Comparison of ENCODE assay signal across 7 mouse cellular contexts in genomic region chr13:14618724-14619123, GRCm38 (mm10). TPM values are rescaled to one million over a fixed set of nuclear protein-coding genes. Genes with fewer than 3 reads are reported as not detected.
A peak's percentile ranks its signal among the peaks of the same experiment; 100 is the strongest.
DNase-seq lines count a peak whose midpoint lies in the region; ATAC-seq and TF ChIP-seq lines count a peak whose summit lies in the region.

No protein-coding gene starts in this region.

- no peak overlapping the region for H3K9ac ChIP-seq in hindbrain, embryonic 13.5 days

- H3K36me3 ChIP-seq in hindbrain, embryonic 13.5 days, result peaks cover 48% of the 10 kb centered on the region

- H3K27me3 ChIP-seq in hindbrain, embryonic 13.5 days, result no peaks in the 10 kb centered on the region

- 52% methylated on average over 2 of the region's 2 CpGs for WGBS in hindbrain, embryonic 13.5 days

- no peak overlapping the region for H3K4me3 ChIP-seq in hindbrain, embryonic 13.5 days

- no peak for TF ChIP-seq POLR2A in brain, embryonic 14.5 days (IDR thresholded peaks at IDR 0.05; ENCODE audit: borderline replicate concordance, extremely low read depth, insufficient read depth, insufficient read length, poor library complexity, severe bottlenecking)

- ATAC-seq in erythroid progenitor cell, adult 5-6 weeks (replicated peaks; ENCODE audit: low FRiP score, poor library complexity, severe bottlenecking), result peak; percentile 86
- ATAC-seq in hindbrain, embryonic 13.5 days (ENCODE audit: low FRiP score), result peak; percentile 49; the same call in 1 of the 2 replicates
- peak; percentile 99 for ATAC-seq in megakaryocyte, adult 5-6 weeks (ENCODE audit: poor library complexity, severe bottlenecking)

- peaks cover 10% of the 10 kb centered on the region for H3K4me1 ChIP-seq in hindbrain, embryonic 13.5 days (replicated peaks)

- peak; percentile 85; the same call in 1 of the 2 replicates for TF ChIP-seq CTCF in brain, embryonic 14.5 days (IDR thresholded peaks at IDR 0.05; ENCODE audit: borderline replicate concordance, extremely low read depth, insufficient read depth, insufficient read length)

- H3K9me3 ChIP-seq in hindbrain, embryonic 13.5 days, result no peaks in the 10 kb centered on the region

- no peak overlapping the region for H3K4me2 ChIP-seq in hindbrain, embryonic 13.5 days

- no peak overlapping the region for H3K27ac ChIP-seq in hindbrain, embryonic 13.5 days

- peak; percentile 66 for DNase-seq in MN1 (ENCODE audit: low spot score)
- DNase-seq in brain, embryonic 14.5 days (ENCODE audit: low read depth), result peak; percentile 64
- DNase-seq in layer of hippocampus, postnatal 14 days (ENCODE audit: low spot score in 2 of 2), result peak; percentile 64 to 68
- DNase-seq in right cerebral cortex, adult 2 months (ENCODE audit: low spot score in 2 of 2), result peak; percentile 81 to 82

RNA-seq across cellular contexts. Expression of gene Psma2, which starts 5.7 kb away (rescaled TPM):
- 81.8 and 102 TPM in 2 replicates for polyA plus RNA-seq in brain, embryonic 14.5 days (2012; rRNA removed)
- 62.0 and 77.1 TPM in 2 replicates for total RNA-seq in erythroid progenitor cell, adult 5-6 weeks (2015; ENCODE audit: low replicate concordance)
- total RNA-seq in erythroid progenitor cell, adult 5-6 weeks (2017; ENCODE audit: low replicate concordance), result 24.4 and 53.7 TPM in 2 replicates
- 184 and 188 TPM in 2 replicates for polyA plus RNA-seq in hindbrain, embryonic 13.5 days (2015; fragmentation: Nextera tagmentation; extraction: Ambion mirVana)
- 10 to 100 TPM; 61.1 to 67.7 TPM for total RNA-seq in layer of hippocampus, postnatal 14 days (2021)
- total RNA-seq in megakaryocyte, adult 5-6 weeks (2015), result 121 and 143 TPM in 2 replicates
- total RNA-seq in megakaryocyte, adult 5-6 weeks (2017), result 92.6 and 98.2 TPM in 2 replicates

RNA-seq across cellular contexts. Expression of gene Mrpl32, which starts 5.8 kb away (rescaled TPM):
- 29.5 and 30.6 TPM in 2 replicates for polyA plus RNA-seq in brain, embryonic 14.5 days (2012; rRNA removed)
- total RNA-seq in erythroid progenitor cell, adult 5-6 weeks (2015; ENCODE audit: low replicate concordance), result 10.1 and 50.5 TPM in 2 replicates
- total RNA-seq in erythroid progenitor cell, adult 5-6 weeks (2017; ENCODE audit: low replicate concordance), result 18.2 and 37.0 TPM in 2 replicates
- 128 and 136 TPM in 2 replicates for polyA plus RNA-seq in hindbrain, embryonic 13.5 days (2015; fragmentation: Nextera tagmentation; extraction: Ambion mirVana)
- 10 to 100 TPM; 29.9 to 41.8 TPM for total RNA-seq in layer of hippocampus, postnatal 14 days (2021)
- total RNA-seq in megakaryocyte, adult 5-6 weeks (2015), result 54.7 and 55.8 TPM in 2 replicates
- total RNA-seq in megakaryocyte, adult 5-6 weeks (2017), result 75.8 and 101 TPM in 2 replicates

RNA-seq across cellular contexts. Expression of gene AW209491, which starts 11.2 kb away (rescaled TPM):
- 16.5 and 16.8 TPM in 2 replicates for polyA plus RNA-seq in brain, embryonic 14.5 days (2012; rRNA removed)
- total RNA-seq in erythroid progenitor cell, adult 5-6 weeks (2015; ENCODE audit: low replicate concordance), result 0.72 and 4.2 TPM in 2 replicates
- total RNA-seq in erythroid progenitor cell, adult 5-6 weeks (2017; ENCODE audit: low replicate concordance), result 0.68 and 3.7 TPM in 2 replicates
- 42.2 and 44.9 TPM in 2 replicates for polyA plus RNA-seq in hindbrain, embryonic 13.5 days (2015; fragmentation: Nextera tagmentation; extraction: Ambion mirVana)
- 10 to 100 TPM; 18.9 to 22.4 TPM for total RNA-seq in layer of hippocampus, postnatal 14 days (2021)
- 4.6 and 4.7 TPM in 2 replicates for total RNA-seq in megakaryocyte, adult 5-6 weeks (2015)
- total RNA-seq in megakaryocyte, adult 5-6 weeks (2017), result 6.9 and 7.8 TPM in 2 replicates

Comparison
In these comparisons a context has a peak if more than half of its experiments do, and no peak if none do; other contexts are left out.
1. ATAC-seq: peak in every context shown above with its lines; median percentile 99 in megakaryocyte, adult 5-6 weeks; 86 in erythroid progenitor cell, adult 5-6 weeks; 49 in hindbrain, embryonic 13.5 days.